Mouse (Mus musculus): ENCODE measurements around the gene Lbhd2. TPM values are rescaled to one million over a fixed set of nuclear protein-coding genes. Genes with fewer than 3 reads are reported as not detected.

Gene Lbhd2
- total RNA-seq, 2 experiments from 2014 or later, result 1.2 to 1.9 TPM

GRCm38 (mm10) chr12:111443921-111444831 lies 37.6 kb downstream of the Lbhd2 start:
- intact Hi-C loops (cut with DNase I), result no loop called here
- DNase-seq (ENCODE audit: low spot score in 2 of 2), result no peak

- intact Hi-C loops (cut with DNase I), result no loop called here
- no peak for DNase-seq (ENCODE audit: low spot score in 2 of 2)
Observed at GRCm38 (mm10) chr12:111445161-111445889, 38.7 kb downstream of the Lbhd2 start.

GRCm38 (mm10) chr12:111445890-111446613 lies 39.4 kb downstream of the Lbhd2 start:
- DNase-seq (ENCODE audit: low spot score in 2 of 2), result no peak
- intact Hi-C loops (cut with DNase I), result no loop called here

- intact Hi-C loops (cut with DNase I), result no loop called here
Observed at GRCm38 (mm10) chr12:111446745-111447144, 40.1 kb downstream of the Lbhd2 start.

GRCm38 (mm10) chr12:111447350-111447749 lies 40.7 kb downstream of the Lbhd2 start:
- intact Hi-C loops (cut with DNase I), result no loop called here
- no peak for DNase-seq (ENCODE audit: low spot score in 2 of 2)

More at GRCm38 (mm10) chr12:111446745-111447144, 40.1 kb downstream of the Lbhd2 start:
- DNase-seq (ENCODE audit: low spot score in 2 of 2), result no peak

- intact Hi-C loops (cut with DNase I), result no loop called here
Observed at GRCm38 (mm10) chr12:111447898-111448760, 41.5 kb downstream of the Lbhd2 start.

GRCm38 (mm10) chr12:111448931-111449705 lies 42.5 kb downstream of the Lbhd2 start:
- no peak for DNase-seq (ENCODE audit: low spot score in 2 of 2)
- intact Hi-C loops (cut with DNase I), result no loop called here

More at GRCm38 (mm10) chr12:111447898-111448760, 41.5 kb downstream of the Lbhd2 start:
- no peak for DNase-seq (ENCODE audit: low spot score in 2 of 2)

- DNase-seq (ENCODE audit: low spot score in 2 of 2), result no peak
- intact Hi-C loops (cut with DNase I), result no loop called here
Observed at GRCm38 (mm10) chr12:111450359-111450758, 43.8 kb downstream of the Lbhd2 start.

GRCm38 (mm10) chr12:111451561-111451960 lies 45.0 kb downstream of the Lbhd2 start:
- intact Hi-C loops (cut with DNase I), result no loop called here
- no peak for DNase-seq (ENCODE audit: low spot score in 2 of 2)

- intact Hi-C loops (cut with DNase I), result no loop called here
- no peak for DNase-seq (ENCODE audit: low spot score in 2 of 2)
Observed at GRCm38 (mm10) chr12:111454021-111454420, 47.4 kb downstream of the Lbhd2 start.

GRCm38 (mm10) chr12:111454543-111455280 lies 48.1 kb downstream of the Lbhd2 start:
- intact Hi-C loops (cut with DNase I), result no loop called here
- DNase-seq (ENCODE audit: low spot score in 2 of 2), result no peak

- no peak for DNase-seq (ENCODE audit: low spot score in 2 of 2)
- intact Hi-C loops (cut with DNase I), result no loop called here
Observed at GRCm38 (mm10) chr12:111455311-111455846, 48.8 kb downstream of the Lbhd2 start.

- DNase-seq (ENCODE audit: low spot score in 2 of 2), result no peak
- intact Hi-C loops (cut with DNase I), result no loop called here
Observed at GRCm38 (mm10) chr12:111455860-111456259, 49.3 kb downstream of the Lbhd2 start.

GRCm38 (mm10) chr12:111457742-111458141 lies 51.1 kb downstream of the Lbhd2 start:
- DNase-seq (ENCODE audit: low spot score in 2 of 2), result no peak
- intact Hi-C loops (cut with DNase I), result no loop called here
